Mouse (Mus musculus): ENCODE measurements around the gene Ephb2. TPM values are rescaled to one million over a fixed set of nuclear protein-coding genes. Genes with fewer than 3 reads are reported as not detected.
A peak's percentile ranks its signal among the peaks of the same experiment; 100 is the strongest.

Ephb2 gene
- polyA plus RNA-seq, 2 experiments = 0.17 to 0.41 TPM

DNA sequence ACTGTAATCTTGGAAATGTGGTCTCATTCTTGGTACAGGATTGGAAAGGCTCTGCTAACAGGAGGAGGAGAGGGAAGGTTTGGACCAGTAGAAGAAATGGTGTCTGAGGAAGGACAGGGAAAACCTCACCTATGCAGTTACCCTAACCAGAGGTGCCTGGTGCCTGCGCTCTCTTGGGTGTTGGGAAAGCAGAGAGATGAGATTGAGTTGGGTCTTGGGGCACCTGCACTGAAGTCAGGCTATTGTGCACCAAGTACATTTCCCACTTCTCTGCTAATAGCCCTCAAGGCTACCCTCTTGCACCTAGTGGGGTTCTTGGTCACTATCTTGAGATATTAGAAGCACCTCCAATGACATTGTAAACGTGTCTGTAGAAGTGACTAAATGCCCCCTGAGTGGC, 26.6 kb upstream of the Ephb2 start:
- no peak for TF ChIP-seq EP300 (IDR thresholded peaks at IDR 0.05; ENCODE audit: low read depth)
- no peak for TF ChIP-seq CTCF (IDR thresholded peaks at IDR 0.05; ENCODE audit: low read depth)
- Histone ChIP-seq H3K36me3 (replicated peaks; ENCODE audit: control insufficient read depth, insufficient read depth, low read depth) (no peaks in the 10 kb centered on the region), H3K27me3 (ENCODE audit: control insufficient read depth, insufficient read depth, low read length) (no peaks in the 10 kb centered on the region), H3K9ac (replicated peaks) (no peak overlapping the region), H3K9me3 (ENCODE audit: control insufficient read depth, low read length) (no peaks in the 10 kb centered on the region), H3K4me1 (replicated peaks; ENCODE audit: control insufficient read depth in 2 of 2, insufficient read depth in 2 of 2, low read length in 1 of 2) (no peaks in the 10 kb centered on the region), H3K27ac (no peak overlapping the region), H3K4me2 (ENCODE audit: low read depth) (no peak overlapping the region), H3K4me3 (ENCODE audit: insufficient read depth in 1 of 2, low read depth in 2 of 2, low read length in 2 of 2) (no peak overlapping the region)
- ATAC-seq (ENCODE audit: insufficient read depth) (no peak), DNase-seq (ENCODE audit: low read depth in 3 of 3, low spot score in 3 of 3) (no peak)
- 39% methylated on average over 2 of the region's 2 CpGs for WGBS (ENCODE audit: insufficient replicate concordance)

DNA sequence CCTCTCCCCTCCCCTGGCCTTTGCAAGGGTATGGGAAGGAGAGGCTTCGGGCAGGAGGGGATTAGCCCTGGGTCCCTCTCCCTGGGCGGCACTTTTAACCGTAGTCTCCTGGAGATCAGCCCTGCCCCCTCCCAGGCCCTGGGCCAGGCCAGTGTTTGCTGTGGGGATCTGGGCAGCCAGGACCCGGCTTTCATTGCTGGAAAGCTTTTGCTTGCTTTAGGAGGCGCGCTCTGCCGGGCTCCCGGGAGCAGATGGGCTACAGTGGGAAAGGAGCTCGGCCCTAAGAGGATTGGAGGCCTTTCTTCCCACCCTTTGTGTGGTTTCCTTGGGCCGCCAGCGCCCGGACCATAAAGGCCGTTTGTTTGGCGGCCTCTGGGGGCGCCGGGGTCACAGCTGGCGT, 26.0 kb upstream of the Ephb2 start:
- no peak overlapping the region for H3K9ac ChIP-seq (replicated peaks)
- no peaks in the 10 kb centered on the region for H3K27me3 ChIP-seq (ENCODE audit: control insufficient read depth, insufficient read depth, low read length)
- TF ChIP-seq CTCF (IDR thresholded peaks at IDR 0.05; ENCODE audit: low read depth) (no peak), EP300 (IDR thresholded peaks at IDR 0.05; ENCODE audit: low read depth) (no peak)
- H3K36me3 ChIP-seq (replicated peaks; ENCODE audit: control insufficient read depth, insufficient read depth, low read depth) = no peaks in the 10 kb centered on the region
- DNase-seq (ENCODE audit: low read depth in 3 of 3, low spot score in 3 of 3) (no peak), ATAC-seq (ENCODE audit: insufficient read depth) (no peak)
- no peak overlapping the region for H3K27ac ChIP-seq
- no peaks in the 10 kb centered on the region for H3K4me1 ChIP-seq (replicated peaks; ENCODE audit: control insufficient read depth in 2 of 2, insufficient read depth in 2 of 2, low read length in 1 of 2)
- no peak overlapping the region for H3K4me2 ChIP-seq (ENCODE audit: low read depth)
- H3K9me3 ChIP-seq (ENCODE audit: control insufficient read depth, low read length) = no peaks in the 10 kb centered on the region
- 20% methylated on average over 17 of the region's 17 CpGs for WGBS (ENCODE audit: insufficient replicate concordance)
- no peak overlapping the region for H3K4me3 ChIP-seq (ENCODE audit: insufficient read depth in 1 of 2, low read depth in 2 of 2, low read length in 2 of 2)

DNA sequence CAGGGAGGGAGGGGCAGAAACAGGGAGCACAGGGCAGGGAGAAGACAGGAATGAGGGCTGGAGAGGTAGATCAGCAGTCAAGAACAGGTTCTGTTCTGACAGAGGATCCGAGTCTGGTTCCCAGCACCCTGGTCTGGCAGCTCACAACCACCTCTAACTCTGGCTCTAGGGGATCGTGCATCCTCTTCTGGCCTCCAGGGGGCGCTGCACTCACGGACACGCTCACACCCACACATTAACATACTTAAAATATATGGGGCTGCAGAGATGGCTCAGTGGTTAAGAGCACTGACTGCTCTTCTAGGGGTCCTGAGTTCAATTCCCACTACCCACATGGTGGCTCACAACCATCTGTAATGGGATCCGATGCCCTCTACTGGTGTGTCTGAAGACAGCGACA, 24.2 kb upstream of the Ephb2 start:
- Histone ChIP-seq H3K36me3 (replicated peaks; ENCODE audit: control insufficient read depth, insufficient read depth, low read depth) (no peaks in the 10 kb centered on the region), H3K4me2 (ENCODE audit: low read depth) (no peak overlapping the region), H3K4me3 (ENCODE audit: insufficient read depth in 1 of 2, low read depth in 2 of 2, low read length in 2 of 2) (no peak overlapping the region), H3K4me1 (replicated peaks; ENCODE audit: control insufficient read depth in 2 of 2, insufficient read depth in 2 of 2, low read length in 1 of 2) (no peaks in the 10 kb centered on the region), H3K27ac (no peak overlapping the region), H3K9ac (replicated peaks) (no peak overlapping the region), H3K27me3 (ENCODE audit: control insufficient read depth, insufficient read depth, low read length) (no peaks in the 10 kb centered on the region), H3K9me3 (ENCODE audit: control insufficient read depth, low read length) (no peaks in the 10 kb centered on the region)
- no peak for DNase-seq (ENCODE audit: low read depth in 3 of 3, low spot score in 3 of 3)
- 70% methylated on average over 7 of the region's 7 CpGs for WGBS (ENCODE audit: insufficient replicate concordance)
- ATAC-seq (ENCODE audit: insufficient read depth) = no peak
- TF ChIP-seq EP300 (IDR thresholded peaks at IDR 0.05; ENCODE audit: low read depth) (no peak), CTCF (IDR thresholded peaks at IDR 0.05; ENCODE audit: low read depth) (peak; percentile 79)

DNA sequence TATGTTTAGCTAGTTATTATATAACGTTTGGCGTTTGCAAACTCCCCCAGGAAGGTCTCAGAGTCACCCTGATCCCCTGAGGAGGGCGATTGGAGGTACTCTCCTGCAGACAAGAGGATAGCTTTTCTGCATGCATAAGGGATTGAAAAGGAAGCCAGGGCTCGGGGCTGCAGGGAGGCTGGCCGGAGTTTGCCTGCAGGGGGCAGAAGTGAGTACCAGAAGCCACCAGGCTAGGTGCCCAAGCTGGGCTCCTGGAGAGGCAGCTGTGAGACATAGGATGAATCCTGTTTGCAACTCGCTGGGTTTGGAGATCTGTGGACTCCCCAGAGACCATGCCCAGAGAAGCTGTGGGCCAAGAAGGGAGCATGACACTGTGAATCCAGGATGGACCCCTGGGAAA, 19.3 kb upstream of the Ephb2 start:
- Histone ChIP-seq H3K4me3 (ENCODE audit: insufficient read depth in 1 of 2, low read depth in 2 of 2, low read length in 2 of 2) (no peak overlapping the region), H3K4me1 (replicated peaks; ENCODE audit: control insufficient read depth in 2 of 2, insufficient read depth in 2 of 2, low read length in 1 of 2) (no peaks in the 10 kb centered on the region), H3K36me3 (replicated peaks; ENCODE audit: control insufficient read depth, insufficient read depth, low read depth) (no peaks in the 10 kb centered on the region), H3K27ac (no peak overlapping the region), H3K9me3 (ENCODE audit: control insufficient read depth, low read length) (no peaks in the 10 kb centered on the region), H3K4me2 (ENCODE audit: low read depth) (no peak overlapping the region), H3K9ac (replicated peaks) (no peak overlapping the region), H3K27me3 (ENCODE audit: control insufficient read depth, insufficient read depth, low read length) (no peaks in the 10 kb centered on the region)
- no peak for DNase-seq (ENCODE audit: low read depth in 3 of 3, low spot score in 3 of 3)
- 29% methylated on average over 6 of the region's 6 CpGs for WGBS (ENCODE audit: insufficient replicate concordance)
- TF ChIP-seq EP300 (IDR thresholded peaks at IDR 0.05; ENCODE audit: low read depth) (no peak), CTCF (IDR thresholded peaks at IDR 0.05; ENCODE audit: low read depth) (peak; percentile 57)
- no peak for ATAC-seq (ENCODE audit: insufficient read depth)

DNA sequence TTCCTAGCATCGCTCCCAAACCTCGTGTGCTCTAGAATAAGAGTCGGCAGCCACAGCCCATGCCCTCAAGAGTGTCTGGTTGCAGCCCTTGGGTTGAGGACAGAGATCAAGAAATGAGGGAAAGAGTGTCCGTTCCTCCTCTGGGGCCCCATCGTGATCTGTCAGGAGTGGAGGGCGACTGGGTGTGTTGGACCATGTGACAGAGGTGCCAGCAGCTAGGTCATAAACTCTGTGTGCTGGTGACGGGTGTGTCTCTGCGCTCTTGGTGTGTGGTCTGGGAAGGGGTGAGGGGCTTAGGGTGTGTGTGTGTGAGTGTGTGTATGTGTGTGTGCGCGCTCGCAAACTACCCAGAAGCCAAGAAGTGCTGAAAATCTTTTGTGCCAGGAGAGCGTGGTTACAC, 17.2 kb upstream of the Ephb2 start:
- H3K27me3 ChIP-seq (ENCODE audit: control insufficient read depth, insufficient read depth, low read length) = no peaks in the 10 kb centered on the region
- no peaks in the 10 kb centered on the region for H3K9me3 ChIP-seq (ENCODE audit: control insufficient read depth, low read length)
- no peak overlapping the region for H3K4me3 ChIP-seq (ENCODE audit: insufficient read depth in 1 of 2, low read depth in 2 of 2, low read length in 2 of 2)
- H3K4me1 ChIP-seq (replicated peaks; ENCODE audit: control insufficient read depth in 2 of 2, insufficient read depth in 2 of 2, low read length in 1 of 2) = no peaks in the 10 kb centered on the region
- WGBS (ENCODE audit: insufficient replicate concordance) = 70% methylated on average over 12 of the region's 12 CpGs
- no peak overlapping the region for H3K27ac ChIP-seq
- no peak for ATAC-seq (ENCODE audit: insufficient read depth)
- H3K36me3 ChIP-seq (replicated peaks; ENCODE audit: control insufficient read depth, insufficient read depth, low read depth) = no peaks in the 10 kb centered on the region
- H3K9ac ChIP-seq (replicated peaks) = no peak overlapping the region
- DNase-seq (ENCODE audit: low read depth in 3 of 3, low spot score in 3 of 3) = no peak
- TF ChIP-seq CTCF (IDR thresholded peaks at IDR 0.05; ENCODE audit: low read depth) (no peak), EP300 (IDR thresholded peaks at IDR 0.05; ENCODE audit: low read depth) (no peak)
- H3K4me2 ChIP-seq (ENCODE audit: low read depth) = no peak overlapping the region
